Mouse (Mus musculus) lung, postnatal 14 days (tissue): Measurements from ENCODE around the gene Adam12.

Experiments
- DNase-seq: peaks from one replicate; pipeline ENCODE4 v3.0.0; 2021

Gene Adam12

GRCm38 (mm10) chr7:133923994-133924393, 308.0 kb downstream of the Adam12 start:
- DNase-seq: peak; percentile 9

- no peak for DNase-seq
Measured at GRCm38 (mm10) chr7:133921291-133921690, 310.7 kb downstream of the Adam12 start.

GRCm38 (mm10) chr7:133920724-133921123, 311.2 kb downstream of the Adam12 start:
- DNase-seq: no peak

- peak; percentile 63 for DNase-seq
Measured at GRCm38 (mm10) chr7:133919918-133920317, 312.0 kb downstream of the Adam12 start.

GRCm38 (mm10) chr7:133919306-133919705, 312.6 kb downstream of the Adam12 start:
- no peak for DNase-seq

GRCm38 (mm10) chr7:133916230-133916629, 315.7 kb downstream of the Adam12 start:
- no peak for DNase-seq

- DNase-seq: no peak
Measured at GRCm38 (mm10) chr7:133911881-133912280, 320.1 kb downstream of the Adam12 start.

GRCm38 (mm10) chr7:133909833-133910375, 322.0 kb downstream of the Adam12 start:
- DNase-seq: no peak

GRCm38 (mm10) chr7:133908966-133909365, 323.0 kb downstream of the Adam12 start:
- DNase-seq: no peak

GRCm38 (mm10) chr7:133899391-133899790, 332.6 kb downstream of the Adam12 start:
- no peak for DNase-seq

GRCm38 (mm10) chr7:133891796-133892195, 340.1 kb downstream of the Adam12 start:
- DNase-seq: no peak

GRCm38 (mm10) chr7:133891298-133891697, 340.6 kb downstream of the Adam12 start:
- DNase-seq: no peak

- DNase-seq: no peak
Measured at GRCm38 (mm10) chr7:133889986-133890385, 342.0 kb downstream of the Adam12 start.

- DNase-seq: no peak
Measured at GRCm38 (mm10) chr7:133888926-133889920, 342.7 kb downstream of the Adam12 start.

- peak; percentile 49 for DNase-seq
Measured at GRCm38 (mm10) chr7:133884759-133885431, 347.1 kb downstream of the Adam12 start.

GRCm38 (mm10) chr7:133879761-133880160, 352.2 kb downstream of the Adam12 start:
- no peak for DNase-seq

- no peak for DNase-seq
Measured at GRCm38 (mm10) chr7:133876646-133877342, 355.2 kb downstream of the Adam12 start.

- DNase-seq: no peak
Measured at GRCm38 (mm10) chr7:133876139-133876538, 355.8 kb downstream of the Adam12 start.

- DNase-seq: no peak
Measured at GRCm38 (mm10) chr7:133872701-133873100, 359.2 kb downstream of the Adam12 start.

GRCm38 (mm10) chr7:133870265-133870664, 361.7 kb downstream of the Adam12 start:
- no peak for DNase-seq

- DNase-seq: no peak
Measured at GRCm38 (mm10) chr7:133863684-133864083, 368.3 kb downstream of the Adam12 start.

- no peak for DNase-seq
Measured at GRCm38 (mm10) chr7:133863151-133863550, 368.8 kb downstream of the Adam12 start.

- DNase-seq: no peak
Measured at GRCm38 (mm10) chr7:133862723-133863122, 369.2 kb downstream of the Adam12 start.
